10 mouse cellular contexts compared by ENCODE assay signal in the genomic region with DNA sequence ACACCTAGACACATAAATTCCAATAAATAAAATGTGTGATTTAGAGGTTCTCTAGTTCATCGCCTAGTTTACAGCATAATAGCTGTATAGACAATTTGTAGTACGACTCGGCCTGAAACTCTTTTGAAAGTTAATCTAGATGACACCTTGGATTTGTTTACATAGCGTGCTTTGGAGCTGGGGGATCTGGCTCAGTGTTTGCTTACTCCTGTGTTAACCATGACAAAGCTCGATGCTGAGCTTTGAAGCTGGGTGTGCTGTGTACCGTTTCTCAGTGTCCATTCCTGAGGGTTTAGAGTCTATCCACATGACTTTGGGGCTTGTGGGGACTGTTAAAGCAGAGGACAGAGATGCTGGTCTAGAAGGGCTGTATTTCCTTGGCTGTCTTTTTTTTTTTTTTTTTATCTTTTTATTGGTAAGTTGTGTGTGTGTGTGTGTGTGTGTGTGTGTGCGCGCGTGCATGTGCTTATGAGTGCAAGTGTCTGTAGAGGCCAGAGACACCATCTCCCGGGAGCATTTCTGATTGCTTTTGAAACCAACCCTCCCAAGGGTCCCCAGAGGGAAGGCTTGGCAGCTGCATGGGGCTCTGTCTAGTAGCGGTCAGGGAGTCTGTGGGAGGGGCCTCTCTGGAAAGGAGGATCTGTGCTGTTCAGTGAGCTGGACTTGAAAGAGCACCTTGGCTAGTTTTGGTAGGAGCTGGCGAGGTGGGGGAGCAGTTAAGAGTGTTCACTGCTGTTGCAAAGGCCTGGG. TPM values are rescaled to one million over a fixed set of nuclear protein-coding genes. Genes with fewer than 3 reads are reported as not detected.
DNase-seq lines count a peak whose midpoint lies in the region; ATAC-seq lines count a peak whose summit lies in the region.
"Had no signal": no experiment of that assay in that cellular context is flagged by ENCODE, and none has a peak within 500 bp of the region (broad histone marks: within the 10 kb centered on the region; RNA-seq: fewer than 3 reads in every experiment).

No protein-coding gene starts in this region.

- no peak overlapping the region for H3K27ac ChIP-seq in kidney, embryonic 15.5 days
- H3K27ac ChIP-seq: neural tube, embryonic 12.5 days had no signal

- DNase-seq in kidney, adult 8-10 months, result no peak
- peak; percentile 28 for DNase-seq in NIH3T3 (ENCODE audit: low read depth)
- DNase-seq in gastrocnemius, adult 8-10 months (ENCODE audit: low spot score in 2 of 2), result peak; percentile 36 to 72
- peak; percentile 59 to 70 for DNase-seq in kidney, postnatal 4 days
- no peak for DNase-seq in right cerebral cortex, postnatal 4 days
- no peak for DNase-seq in spleen, adult 12 weeks (ENCODE audit: low spot score)
- DNase-seq: spleen, adult 18-20 months had no signal

- H3K4me3 ChIP-seq in kidney, embryonic 15.5 days (replicated peaks), result no peak overlapping the region
- H3K4me3 ChIP-seq: neural tube, embryonic 12.5 days had no signal

- no peak overlapping the region for H3K4me2 ChIP-seq in kidney, embryonic 15.5 days
- H3K4me2 ChIP-seq: neural tube, embryonic 12.5 days had no signal

- peaks cover 21% of the 10 kb centered on the region for H3K36me3 ChIP-seq in kidney, embryonic 15.5 days

- 0 out of 2 replicates have a peak, but pooled peaks have one; percentile 38 for ATAC-seq in kidney, embryonic 15.5 days (replicated peaks; ENCODE audit: low FRiP score)
- ATAC-seq: Patski had no signal

- H3K27me3 ChIP-seq in kidney, embryonic 15.5 days, result no peaks in the 10 kb centered on the region
- H3K27me3 ChIP-seq: neural tube, embryonic 12.5 days; Patski had no signal

- H3K9me3 ChIP-seq in kidney, embryonic 15.5 days (replicated peaks), result no peaks in the 10 kb centered on the region
- H3K9me3 ChIP-seq: neural tube, embryonic 12.5 days had no signal

- WGBS in kidney, embryonic 15.5 days, result 60% methylated on average over 12 of the region's 12 CpGs

- H3K9ac ChIP-seq in kidney, embryonic 15.5 days, result no peak overlapping the region
- H3K9ac ChIP-seq: neural tube, embryonic 12.5 days had no signal

- peaks cover 33% of the 10 kb centered on the region for H3K4me1 ChIP-seq in kidney, embryonic 15.5 days

RNA-seq across cellular contexts. Expression of a gene that starts 6.3 kb away (rescaled TPM):
- 42.3 and 44.6 TPM in 2 replicates for polyA plus RNA-seq in kidney, embryonic 15.5 days (2015; fragmentation: Nextera tagmentation; extraction: Ambion mirVana)
- 10 to 100 TPM; 19.7 to 25.4 (median 22.0) TPM for total RNA-seq in gastrocnemius, adult 8-10 months (2022)

RNA-seq across cellular contexts. Expression of a gene that starts 16.2 kb away (rescaled TPM):
- 32.9 and 33.6 TPM in 2 replicates for polyA plus RNA-seq in kidney, embryonic 15.5 days (2015; fragmentation: Nextera tagmentation; extraction: Ambion mirVana)
- 1 to 10 TPM; 2.6 to 5.5 (median 3.6) TPM for total RNA-seq in gastrocnemius, adult 8-10 months (2022)

Comparison
In these comparisons a context has a peak if more than half of its experiments do, and no peak if none do; other contexts are left out.
1. DNase-seq: peak in NIH3T3 (single experiment), gastrocnemius, adult 8-10 months (2 of 2) and kidney, postnatal 4 days (2 of 2); none in kidney, adult 8-10 months (0 of 2), right cerebral cortex, postnatal 4 days (single experiment) and spleen, adult 12 weeks (single experiment).